ENCODE assay signal across 23 mouse cellular contexts in genomic region chr14:26773536-26773935, GRCm38 (mm10).
DNase-seq lines count a peak whose midpoint lies in the region; ATAC-seq and TF ChIP-seq lines count a peak whose summit lies in the region.
"Had no signal": no experiment of that assay in that cellular context is flagged by ENCODE, and none has a peak within 500 bp of the region (broad histone marks: within the 10 kb centered on the region; RNA-seq: fewer than 3 reads in every experiment).

No protein-coding gene starts in this region.

- TF ChIP-seq EP300 in CH12.LX (IDR thresholded peaks at IDR 0.05; ENCODE audit: low read length): peak; percentile 88

- no peak for TF ChIP-seq CTCF in CH12.LX (conservative IDR thresholded peaks at IDR 0.05 in 1 of 2, IDR thresholded peaks at IDR 0.05 in 1 of 2; ENCODE audit: low read depth in 2 of 2, low read length in 2 of 2)

- H3K27ac ChIP-seq in embryonic facial prominence, embryonic 14.5 days (replicated peaks; ENCODE audit: low read depth, low read length): no peak overlapping the region
- no peak overlapping the region for H3K27ac ChIP-seq in embryonic facial prominence, embryonic 10.5 days (replicated peaks)
- no peak overlapping the region for H3K27ac ChIP-seq in midbrain, embryonic 14.5 days (replicated peaks; ENCODE audit: low read depth, low read length)
- no peak overlapping the region for H3K27ac ChIP-seq in midbrain, embryonic 16.5 days (ENCODE audit: low read length)
- H3K27ac ChIP-seq in CH12.LX (ENCODE audit: insufficient read depth, low read depth): no peak overlapping the region

- 66% methylated on average over 4 of the region's 4 CpGs for WGBS in embryonic facial prominence, embryonic 14.5 days
- WGBS in embryonic facial prominence, embryonic 10.5 days: 87% methylated on average over 4 of the region's 4 CpGs
- 80% methylated on average over 4 of the region's 4 CpGs for WGBS in midbrain, embryonic 14.5 days
- WGBS in midbrain, embryonic 16.5 days: 69% methylated on average over 4 of the region's 4 CpGs

- TF ChIP-seq RAD21 in CH12.LX (IDR thresholded peaks at IDR 0.05; ENCODE audit: low read depth, low read length): no peak; the same call in 1 of the 2 replicates

- H3K4me1 ChIP-seq in embryonic facial prominence, embryonic 14.5 days (ENCODE audit: control insufficient read depth, insufficient read depth, low read length): no peaks in the 10 kb centered on the region
- H3K4me1 ChIP-seq in embryonic facial prominence, embryonic 10.5 days: no peaks in the 10 kb centered on the region
- H3K4me1 ChIP-seq in midbrain, embryonic 14.5 days (ENCODE audit: control insufficient read depth, insufficient read depth, low read length): no peaks in the 10 kb centered on the region
- no peaks in the 10 kb centered on the region for H3K4me1 ChIP-seq in midbrain, embryonic 16.5 days (ENCODE audit: control insufficient read depth, insufficient read depth, low read length)
- H3K4me1 ChIP-seq in CH12.LX (ENCODE audit: control insufficient read depth in 1 of 2, insufficient read depth in 2 of 2): peaks cover 0 to 8% of the 10 kb centered on the region in 2 experiments; a peak in 2 of 4 replicates

- H3K4me2 ChIP-seq in embryonic facial prominence, embryonic 14.5 days (ENCODE audit: low read depth, low read length): no peak overlapping the region
- H3K4me2 ChIP-seq in midbrain, embryonic 14.5 days (ENCODE audit: low read length): no peak overlapping the region
- no peak overlapping the region for H3K4me2 ChIP-seq in midbrain, embryonic 16.5 days (ENCODE audit: low read length)
- no peak overlapping the region for H3K4me2 ChIP-seq in CH12.LX (ENCODE audit: insufficient read depth, low read depth, poor library complexity, severe bottlenecking)

- no peak overlapping the region for H3K9ac ChIP-seq in embryonic facial prominence, embryonic 14.5 days (ENCODE audit: low read depth, low read length)
- no peak overlapping the region for H3K9ac ChIP-seq in midbrain, embryonic 14.5 days (replicated peaks; ENCODE audit: low read length)
- H3K9ac ChIP-seq in midbrain, embryonic 16.5 days (ENCODE audit: low read depth, low read length): no peak overlapping the region
- H3K9ac ChIP-seq in CH12.LX (ENCODE audit: insufficient read depth, low read depth): no peak overlapping the region

- no peaks in the 10 kb centered on the region for H3K27me3 ChIP-seq in embryonic facial prominence, embryonic 14.5 days (replicated peaks; ENCODE audit: control insufficient read depth, insufficient read depth, low read length)
- H3K27me3 ChIP-seq in embryonic facial prominence, embryonic 10.5 days (replicated peaks; ENCODE audit: low read depth, poor library complexity, severe bottlenecking): no peaks in the 10 kb centered on the region
- H3K27me3 ChIP-seq in midbrain, embryonic 14.5 days (ENCODE audit: control insufficient read depth, insufficient read depth, low read length): no peaks in the 10 kb centered on the region
- H3K27me3 ChIP-seq in midbrain, embryonic 16.5 days (ENCODE audit: control insufficient read depth, insufficient read depth, low read depth, low read length): no peaks in the 10 kb centered on the region
- no peaks in the 10 kb centered on the region for H3K27me3 ChIP-seq in CH12.LX (replicated peaks)

- DNase-seq in embryonic facial prominence, embryonic 14.5 days (ENCODE audit: low spot score): peak; percentile 15
- no peak for DNase-seq in embryonic facial prominence, embryonic 10.5 days (ENCODE audit: low spot score)
- DNase-seq in midbrain, embryonic 14.5 days: peak; percentile 1
- DNase-seq in A20 (ENCODE audit: low read depth, low spot score): peak; percentile 85
- peak; percentile 61 for DNase-seq in CH12.LX (ENCODE audit: extremely low read depth)
- DNase-seq in ovary, postnatal 14 days (ENCODE audit: low spot score): no peak
- no peak for DNase-seq in urinary bladder, postnatal 4 days (ENCODE audit: low spot score in 2 of 2)
- DNase-seq: adrenal gland, adult 2 months; adrenal gland, adult 8-10 months; adrenal gland, postnatal 10 days; adrenal gland, postnatal 14 days; adrenal gland, postnatal 25 days; adrenal gland, postnatal 36 days; B cell, adult 2 months; cerebellum, adult 11 months; cerebellum, adult 11-12 months; cerebellum, adult 18-20 months; cerebellum, adult 2 months had no signal

- TF ChIP-seq POLR2A in CH12.LX (IDR thresholded peaks at IDR 0.05; ENCODE audit: low read depth, low read length): no peak

- dilution Hi-C loops in CH12.LX (cut with MboI; ENCODE audit: extremely low pct_ligation_motif_present, extremely low pct_unique_long_range_greater_than_20kb, low sequenced_read_pairs): no loop called here

- ATAC-seq in embryonic facial prominence, embryonic 14.5 days (ENCODE audit: low read depth): 0 out of 2 replicates have a peak, but pooled peaks have one; percentile 37
- ATAC-seq in midbrain, embryonic 14.5 days (ENCODE audit: low FRiP score, low TSS enrichment): no peak
- ATAC-seq in midbrain, embryonic 16.5 days: no peak
- ATAC-seq: activated CD4-positive, CD25-positive, alpha-beta regulatory T cell, adult 4 months; CD4-positive, CD25-positive, alpha-beta regulatory T cell, adult 4 months; Patski had no signal

- H3K36me3 ChIP-seq in embryonic facial prominence, embryonic 14.5 days (ENCODE audit: control insufficient read depth, insufficient read depth, low read length): no peaks in the 10 kb centered on the region
- H3K36me3 ChIP-seq in embryonic facial prominence, embryonic 10.5 days (replicated peaks): no peaks in the 10 kb centered on the region
- no peaks in the 10 kb centered on the region for H3K36me3 ChIP-seq in midbrain, embryonic 14.5 days (ENCODE audit: control insufficient read depth, insufficient read depth, low read length)
- no peaks in the 10 kb centered on the region for H3K36me3 ChIP-seq in midbrain, embryonic 16.5 days (ENCODE audit: control insufficient read depth, insufficient read depth, low read length)
- H3K36me3 ChIP-seq in CH12.LX (replicated peaks in 1 of 2; ENCODE audit: control insufficient read depth in 1 of 2, insufficient read depth in 1 of 2, low read length in 1 of 2): no peaks in the 10 kb centered on the region
- H3K36me3 ChIP-seq: G1E had no signal

- no peaks in the 10 kb centered on the region for H3K9me3 ChIP-seq in embryonic facial prominence, embryonic 14.5 days (ENCODE audit: control insufficient read depth, low read length)
- no peaks in the 10 kb centered on the region for H3K9me3 ChIP-seq in embryonic facial prominence, embryonic 10.5 days
- H3K9me3 ChIP-seq in midbrain, embryonic 14.5 days (ENCODE audit: control insufficient read depth, low read length): no peaks in the 10 kb centered on the region
- H3K9me3 ChIP-seq in midbrain, embryonic 16.5 days (replicated peaks; ENCODE audit: control insufficient read depth, low read length, poor library complexity, severe bottlenecking): no peaks in the 10 kb centered on the region
- H3K9me3 ChIP-seq in CH12.LX (replicated peaks; ENCODE audit: low read length): no peaks in the 10 kb centered on the region
- H3K9me3 ChIP-seq: G1E had no signal

- in situ Hi-C loops in CH12.LX (cut with MboI; ENCODE audit: low pct_ligation_motif_present, low pct_unique_long_range_greater_than_20kb, low sequenced_read_pairs): no loop called here

- H3K79me2 ChIP-seq in CH12.LX (replicated peaks; ENCODE audit: control insufficient read depth, extremely low read depth, insufficient read depth, poor library complexity, severe bottlenecking): no peaks in the 10 kb centered on the region

- no peak overlapping the region for H3K4me3 ChIP-seq in embryonic facial prominence, embryonic 14.5 days (ENCODE audit: low read depth, low read length)
- H3K4me3 ChIP-seq in embryonic facial prominence, embryonic 10.5 days: no peak overlapping the region
- H3K4me3 ChIP-seq in midbrain, embryonic 14.5 days (replicated peaks; ENCODE audit: low read depth, low read length): no peak overlapping the region
- no peak overlapping the region for H3K4me3 ChIP-seq in midbrain, embryonic 16.5 days (ENCODE audit: low read depth, low read length)
- H3K4me3 ChIP-seq in CH12.LX (replicated peaks in 1 of 3; ENCODE audit: low read depth in 2 of 3, low read length in 2 of 3, poor library complexity in 1 of 3): no peak overlapping the region

TF ChIP-seq in CH12.LX, 34 proteins besides CTCF, POLR2A, EP300 and RAD21:
- TF ChIP-seq JUND (conservative IDR thresholded peaks at IDR 0.05; ENCODE audit: low read depth, low read length) (peak; percentile 96), JUN (IDR thresholded peaks at IDR 0.05; ENCODE audit: insufficient read depth, low read depth, low read length) (peak; percentile 77), MXI1 (IDR thresholded peaks at IDR 0.05; ENCODE audit: low read depth, low read length) (no peak), CHD1 (IDR thresholded peaks at IDR 0.05; ENCODE audit: low read depth, low read length) (no peak), ETS1 (conservative IDR thresholded peaks at IDR 0.05; ENCODE audit: low read depth, low read length) (peak; percentile 74), TCF12 (IDR thresholded peaks at IDR 0.05; ENCODE audit: low read depth, low read length) (peak; percentile 77), IRF4 (IDR thresholded peaks at IDR 0.05; ENCODE audit: low read depth, low read length) (peak; percentile 92), BHLHE40 (IDR thresholded peaks at IDR 0.05; ENCODE audit: low read depth, low read length) (peak; percentile 37), USF2 (conservative IDR thresholded peaks at IDR 0.05; ENCODE audit: low read depth, low read length) (no peak), HCFC1 (IDR thresholded peaks at IDR 0.05; ENCODE audit: low read depth, low read length) (no peak), NRF1 (IDR thresholded peaks at IDR 0.05; ENCODE audit: low read depth, low read length) (no peak)

Comparison
In these comparisons a context has a peak if more than half of its experiments do, and no peak if none do; other contexts are left out.
1. DNase-seq: peak in embryonic facial prominence, embryonic 14.5 days (single experiment), midbrain, embryonic 14.5 days (single experiment), A20 (single experiment) and CH12.LX (single experiment); none in embryonic facial prominence, embryonic 10.5 days (single experiment), ovary, postnatal 14 days (single experiment) and urinary bladder, postnatal 4 days (0 of 2).